Mouse (Mus musculus): Measurements from ENCODE around the gene Prss36. TPM values are rescaled to one million over a fixed set of nuclear protein-coding genes. Genes with fewer than 3 reads are reported as not detected.

The Prss36 gene
- total RNA-seq (2023), result under 1 TPM in 1 of 2 experiments, not detected in 1; 0.57 TPM

DNA sequence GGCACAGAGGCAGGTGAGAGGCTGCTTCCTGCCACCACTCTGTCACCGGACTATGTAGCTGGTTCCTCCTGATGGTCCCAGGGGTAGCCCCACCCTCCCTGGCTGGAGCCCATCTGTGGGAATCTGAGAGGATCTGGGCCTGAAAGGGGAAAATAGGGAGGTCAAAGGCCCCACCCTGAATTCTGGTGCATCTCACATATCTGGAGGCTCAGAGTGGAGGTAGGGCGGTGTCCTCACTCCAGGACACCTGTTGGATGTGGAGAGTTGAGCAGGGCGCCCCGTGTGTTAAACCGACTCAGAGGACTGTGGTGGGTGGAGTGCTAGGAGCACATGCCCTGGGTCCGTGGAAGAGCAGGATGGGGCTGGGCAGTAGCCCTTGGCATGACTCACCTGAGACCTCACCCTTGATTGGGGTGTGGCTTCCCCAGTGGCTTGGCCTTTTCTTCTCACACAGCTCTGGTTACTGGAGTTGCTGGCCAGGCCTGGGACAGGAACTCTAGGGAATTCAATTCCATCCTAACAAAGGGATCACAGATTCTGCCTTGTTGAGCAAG lies at the start of gene Prss36:
Gene Prss36, minus strand, starts transcription at position 256 of the 554 bp plus-strand sequence.

DNA sequence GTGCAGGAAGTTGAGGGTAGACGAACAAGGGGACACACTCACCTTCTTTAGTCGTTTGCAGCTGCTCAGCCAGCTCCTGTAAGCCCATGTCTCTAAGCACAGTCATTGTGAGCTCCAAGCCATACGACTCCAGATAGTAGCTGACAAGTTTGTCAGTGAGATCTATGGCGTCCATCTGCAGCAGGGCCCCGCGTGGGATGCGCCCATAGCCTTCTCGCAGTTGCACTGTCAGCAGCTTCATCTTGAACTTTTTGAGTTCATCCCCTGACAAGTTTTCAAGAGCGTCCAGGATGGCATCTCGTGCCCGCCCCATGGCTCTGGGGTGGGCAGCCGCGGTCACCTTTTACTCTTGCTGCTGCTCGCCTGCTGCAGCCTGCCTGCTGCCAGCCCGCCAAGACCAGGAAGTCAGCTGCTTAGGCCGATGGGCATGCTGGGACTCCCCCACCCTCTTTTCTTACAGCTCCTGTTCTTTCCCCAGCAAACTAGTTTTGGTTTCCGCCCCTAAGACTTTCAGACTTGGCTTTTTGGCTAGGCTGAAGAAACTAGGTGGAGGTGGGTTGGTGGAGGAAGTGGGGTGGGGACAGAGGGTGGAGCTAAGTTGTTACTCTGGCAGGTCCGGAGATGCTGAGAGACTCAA lies 46.9 kb upstream of the Prss36 start, which contains the start of gene Pycard:
Gene Pycard, minus strand, starts transcription at position 527 of the 637 bp plus-strand sequence.

DNA sequence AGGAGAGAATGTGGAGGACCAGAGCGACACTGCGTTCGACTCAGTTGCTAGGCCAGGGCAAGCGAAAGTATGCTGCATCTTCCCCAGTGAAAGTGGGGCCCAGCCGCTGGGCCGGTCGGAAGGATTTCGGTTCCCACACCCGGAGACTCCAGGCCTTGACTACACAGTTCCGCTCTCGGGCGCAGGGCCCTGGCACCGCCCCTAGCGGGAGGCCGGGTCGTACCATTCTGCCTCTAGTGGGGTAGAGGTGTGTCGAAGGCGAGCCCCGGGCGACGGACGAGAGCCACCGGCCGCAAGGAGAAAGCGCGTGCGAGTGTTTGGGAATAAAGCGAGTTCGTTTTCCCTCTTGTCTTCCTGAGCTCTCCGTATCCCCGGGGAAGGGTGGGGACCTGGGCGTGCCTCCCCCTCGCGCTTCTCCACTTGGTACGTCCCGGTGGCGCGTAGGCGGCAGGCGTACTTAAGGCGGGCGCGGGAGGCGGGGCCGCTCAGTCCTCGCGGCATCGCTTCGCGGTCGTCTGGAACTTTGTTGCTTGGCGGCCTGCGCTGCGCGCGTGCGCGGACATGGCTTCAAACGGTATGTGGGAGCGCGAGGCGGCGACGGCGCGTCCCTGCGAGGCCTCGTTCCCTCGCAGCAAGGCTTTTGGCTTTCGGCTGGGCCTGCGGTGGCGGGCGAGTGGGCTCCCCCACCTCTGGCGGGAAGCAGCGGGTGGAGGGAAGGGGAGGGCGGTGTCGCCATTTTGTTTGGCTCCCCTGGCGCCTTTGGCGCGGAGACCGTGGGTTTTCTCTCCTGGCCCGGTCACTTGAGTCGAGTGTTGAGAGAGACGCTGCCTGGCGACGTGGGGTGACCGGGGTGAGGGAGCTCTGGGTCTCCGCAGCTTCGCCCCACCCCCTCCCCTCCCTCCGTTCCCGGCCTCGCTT lies 20.7 kb upstream of the Prss36 start, which contains the start of gene Fus:
Gene Fus, plus strand, starts transcription at position 454 of the 918 bp plus-strand sequence.

GRCm38 (mm10) chr7:127929923-127930322 lies 16.6 kb downstream of the Prss36 start, which contains the start of gene Prss8:
Gene Prss8, minus strand, starts transcription at chr7:127930104.

GRCm38 (mm10) chr7:127912190-127912871 lies 34.2 kb downstream of the Prss36 start, which contains the start of gene Kat8:
Gene Kat8, plus strand, starts transcription at chr7:127912516.

DNA sequence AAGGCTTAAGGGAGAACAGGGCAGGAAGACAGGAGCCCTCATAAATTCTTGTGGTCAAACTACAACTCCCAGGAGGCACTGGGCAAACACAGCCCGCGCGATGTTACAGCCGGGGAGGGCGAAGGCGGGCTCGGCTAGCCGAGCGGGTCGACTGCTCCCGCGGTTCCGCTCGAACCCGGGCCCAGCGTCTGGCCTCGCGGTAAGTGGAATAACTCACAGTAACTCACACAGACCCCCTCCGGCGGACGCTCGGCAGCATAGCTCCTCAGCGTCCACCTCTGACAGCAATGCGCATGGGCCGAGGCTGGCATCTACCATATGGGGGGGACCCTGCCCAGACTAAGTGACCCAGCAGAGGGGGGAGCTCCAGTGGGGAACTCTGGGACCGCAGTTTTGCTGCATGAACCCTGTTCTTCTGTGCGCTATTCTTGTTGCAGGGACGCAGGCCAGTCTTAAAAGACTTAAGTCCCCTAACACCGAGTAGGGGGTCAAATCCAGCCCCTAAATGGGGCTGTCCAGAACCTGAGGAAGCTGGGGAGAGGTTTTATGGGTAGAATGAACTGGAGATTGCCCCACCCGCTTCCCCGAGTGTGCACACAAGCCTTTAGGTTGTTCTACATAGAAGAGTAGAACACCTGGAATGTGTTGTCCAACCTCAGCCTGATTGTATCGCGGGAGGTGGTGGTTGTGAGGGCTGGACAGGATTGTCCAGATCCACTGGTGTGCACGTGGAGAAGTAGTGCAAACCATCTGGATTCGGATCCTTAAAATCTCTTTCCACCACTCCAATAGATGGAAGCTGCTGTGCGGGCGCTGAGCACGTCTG lies 42.3 kb downstream of the Prss36 start, which contains the start of gene Bckdk:
Gene Bckdk, plus strand, starts transcription at position 112 of the 826 bp plus-strand sequence.

DNA sequence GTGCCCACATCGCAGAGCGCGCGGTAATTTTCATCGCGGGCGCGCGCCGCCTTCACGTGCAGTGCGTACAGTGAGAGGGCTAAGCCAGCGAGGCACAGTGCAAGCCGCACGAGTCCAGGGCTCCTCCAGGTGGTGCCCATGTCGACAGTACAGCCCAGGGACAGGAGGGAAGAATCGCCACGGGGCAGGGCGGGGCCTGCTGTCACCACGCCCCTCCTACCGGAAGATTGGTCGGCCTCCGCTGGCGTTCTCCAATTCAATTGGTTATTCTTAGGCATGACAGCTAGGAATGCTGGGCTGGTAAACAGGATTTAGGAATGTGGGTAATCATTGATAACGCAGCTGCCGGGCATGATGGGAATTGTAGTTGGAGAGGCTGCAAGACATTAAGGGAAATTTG lies 51.1 kb downstream of the Prss36 start, which contains the start of the genes Gm21974 and Vkorc1:
Gene Gm21974, minus strand, starts transcription at position 13 of the 400 bp plus-strand sequence.
Gene Vkorc1, minus strand, starts transcription at position 176 of the 400 bp plus-strand sequence.

DNA sequence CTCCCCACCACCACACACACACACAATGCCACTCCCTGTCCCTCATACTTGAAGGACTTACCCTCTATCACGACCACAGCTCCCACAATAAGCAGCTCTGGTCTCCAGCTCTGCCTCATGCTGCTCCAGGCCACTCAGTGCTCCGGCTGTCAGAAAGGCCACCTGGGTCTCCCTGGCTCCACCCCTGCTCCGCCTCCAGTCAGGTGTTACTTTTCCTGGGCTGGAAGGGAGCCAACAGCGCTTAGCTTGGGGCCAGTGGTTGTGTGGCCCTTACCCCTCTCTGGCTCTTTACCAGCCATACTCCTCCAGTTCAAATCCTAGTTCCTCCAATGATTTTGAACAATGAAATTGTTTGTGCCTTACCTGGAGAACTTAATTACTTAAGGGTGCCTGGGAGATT lies 55.7 kb downstream of the Prss36 start, which contains the start of gene Prss53:
Gene Prss53, minus strand, starts transcription at position 173 of the 400 bp plus-strand sequence.

Other genes with a start within 250 kb of the Prss36 start
- 10 to 100 TPM; 30.6 to 36.2 TPM for gene Bcl7c, start 237.8 kb downstream of the Prss36 start, total RNA-seq (2023)
- gene Ctf1, start 234.0 kb downstream of the Prss36 start, total RNA-seq (2023), result not detected
- not detected for gene Ctf2, start 214.6 kb downstream of the Prss36 start, total RNA-seq (2023)
- gene Fbxl19, start 202.2 kb downstream of the Prss36 start, total RNA-seq (2023), result 1 to 10 TPM; 6.9 to 7.8 TPM
- gene Orai3, start 176.9 kb downstream of the Prss36 start, total RNA-seq (2023), result 10 to 100 TPM; 24.9 to 29.0 TPM
- 10 to 100 TPM; 32.0 to 36.0 TPM for gene Setd1a, start 170.1 kb downstream of the Prss36 start, total RNA-seq (2023)
- 1 to 10 TPM in 1 of 2 experiments, not detected in 1; 1.4 TPM for gene Gm49388, start 161.1 kb downstream of the Prss36 start, total RNA-seq (2023)
- gene Hsd3b7, start 146.1 kb downstream of the Prss36 start, total RNA-seq (2023), result 10 to 100 TPM; 12.2 to 15.5 TPM
- gene Stx4a, start 122.4 kb downstream of the Prss36 start, total RNA-seq (2023), result 10 to 100 TPM; 62.6 to 67.6 TPM
- gene Stx1b, start 122.2 kb downstream of the Prss36 start, total RNA-seq (2023), result under 1 TPM in 1 of 2 experiments, not detected in 1; 0.07 TPM
- gene Zfp646, start 70.5 kb downstream of the Prss36 start, total RNA-seq (2023), result 10 to 100 TPM; 38.2 to 43.4 TPM
- gene Zfp668, start 69.9 kb downstream of the Prss36 start, total RNA-seq (2023), result 1 to 10 TPM; 6.5 to 7.0 TPM
- under 1 TPM; 0.20 to 0.24 TPM for gene Prss53, start 55.8 kb downstream of the Prss36 start, total RNA-seq (2023)
- not detected for gene Gm21974, start 51.3 kb downstream of the Prss36 start, total RNA-seq (2023)
- 10 to 100 TPM in 1 of 2 experiments, 1 to 10 TPM in 1; 8.8 to 11.9 TPM for gene Vkorc1, start 51.1 kb downstream of the Prss36 start, total RNA-seq (2023)
- 10 to 100 TPM; 34.8 to 38.6 TPM for gene Bckdk, start 42.6 kb downstream of the Prss36 start, total RNA-seq (2023)
- 10 to 100 TPM; 17.9 to 18.5 TPM for gene Kat8, start 34.2 kb downstream of the Prss36 start, total RNA-seq (2023)
- gene Prss8, start 16.6 kb downstream of the Prss36 start, total RNA-seq (2023), result not detected
- gene Fus, start 20.7 kb upstream of the Prss36 start, total RNA-seq (2023), result 100 to 1,000 TPM; 337 to 395 TPM
- 10 to 100 TPM; 57.7 to 66.8 TPM for gene Pycard, start 47.1 kb upstream of the Prss36 start, total RNA-seq (2023)
- under 1 TPM; 0.31 to 0.75 TPM for gene Trim72, start 57.2 kb upstream of the Prss36 start, total RNA-seq (2023)
- 100 to 1,000 TPM; 774 to 879 TPM for gene Itgam, start 115.9 kb upstream of the Prss36 start, total RNA-seq (2023)
- gene Gm49368, start 116.0 kb upstream of the Prss36 start, total RNA-seq (2023), result 10 to 100 TPM in 1 of 2 experiments, 1 to 10 TPM in 1; 4.9 to 20.5 TPM
- 10 to 100 TPM; 11.8 to 14.7 TPM for gene Itgax, start 182.8 kb upstream of the Prss36 start, total RNA-seq (2023)
- gene Itgad, start 207.7 kb upstream of the Prss36 start, total RNA-seq (2023), result 1 to 10 TPM in 1 of 2 experiments, under 1 TPM in 1; 0.79 to 1.1 TPM

All from neutrophil, adult 83 days (primary cell).